Mouse (Mus musculus): ENCODE measurements around the gene Usp19.

Usp19 gene

DNA sequence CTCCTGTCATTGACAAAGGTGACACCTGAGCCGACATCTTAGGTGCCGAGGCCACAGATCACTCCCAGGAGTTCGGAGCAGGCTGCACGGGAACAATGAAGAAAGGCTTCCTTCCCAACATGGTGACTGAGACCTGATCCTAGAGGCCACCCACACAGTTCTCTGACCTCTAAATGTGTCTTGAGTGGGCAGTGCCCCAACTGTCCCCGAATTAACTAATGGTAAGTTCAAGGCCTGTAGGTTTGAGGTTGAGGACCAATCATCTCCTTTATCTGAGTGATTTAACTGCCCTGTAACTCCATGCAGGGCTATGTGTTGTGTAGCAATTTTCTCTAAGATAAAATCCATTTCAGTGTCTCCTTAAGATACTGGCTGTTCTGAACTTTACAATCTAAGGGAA, 21.0 kb upstream of the Usp19 start:
- no peak for DNase-seq (ENCODE audit: low spot score)

- no peak for DNase-seq (ENCODE audit: low spot score)
Measured at GRCm38 (mm10) chr9:108469845-108470244, 20.6 kb upstream of the Usp19 start.

GRCm38 (mm10) chr9:108474528-108474927, 15.9 kb upstream of the Usp19 start:
- DNase-seq (ENCODE audit: low spot score), result no peak

GRCm38 (mm10) chr9:108478638-108479156, 11.7 kb upstream of the Usp19 start:
- DNase-seq (ENCODE audit: low spot score), result no peak

GRCm38 (mm10) chr9:108479241-108479640, 11.2 kb upstream of the Usp19 start:
- DNase-seq (ENCODE audit: low spot score), result no peak

DNA sequence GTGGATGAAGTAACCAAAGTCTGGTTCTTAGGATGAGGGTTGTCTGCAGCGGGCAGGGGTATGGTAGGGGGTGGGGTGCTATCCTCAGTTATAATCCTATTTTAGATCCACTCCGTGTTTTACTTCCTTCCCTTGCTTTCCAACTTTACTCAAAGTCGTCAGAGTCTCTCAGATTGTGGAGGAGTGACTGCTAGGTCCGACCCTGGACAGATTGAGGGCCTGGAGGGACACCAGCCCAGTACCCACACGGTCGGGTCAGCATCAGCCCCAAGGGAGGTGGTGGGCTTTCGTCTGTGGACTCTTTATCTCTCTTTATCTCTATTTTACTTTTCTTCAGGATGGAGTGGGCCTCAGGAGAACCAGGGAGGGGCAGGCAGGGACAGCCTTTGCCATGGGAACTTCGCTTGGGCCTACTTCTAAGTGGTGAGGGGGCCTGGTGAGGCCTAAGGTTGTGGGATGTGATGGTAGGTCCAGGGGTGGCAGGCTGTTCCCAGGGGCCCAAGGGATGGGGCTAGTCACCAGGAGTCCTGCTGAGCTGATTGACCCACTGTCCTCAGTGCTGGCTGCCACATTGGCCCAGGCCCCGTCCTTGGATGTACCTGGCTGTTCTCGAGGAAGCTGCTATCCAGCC, 10.6 kb upstream of the Usp19 start, which contains the start of gene Lamb2:
TSS of gene Lamb2 (plus strand) at position 16 of the 631 bp plus-strand sequence.
- DNase-seq (ENCODE audit: low spot score), result no peak

GRCm38 (mm10) chr9:108480813-108481519, 9.4 kb upstream of the Usp19 start:
- DNase-seq (ENCODE audit: low spot score), result no peak

- no peak for DNase-seq (ENCODE audit: low spot score)
Measured at GRCm38 (mm10) chr9:108481520-108482210, 8.7 kb upstream of the Usp19 start.

GRCm38 (mm10) chr9:108483051-108483790, 7.2 kb upstream of the Usp19 start:
- no peak for DNase-seq (ENCODE audit: low spot score)

GRCm38 (mm10) chr9:108484021-108484420, 6.4 kb upstream of the Usp19 start:
- no peak for DNase-seq (ENCODE audit: low spot score)

DNA sequence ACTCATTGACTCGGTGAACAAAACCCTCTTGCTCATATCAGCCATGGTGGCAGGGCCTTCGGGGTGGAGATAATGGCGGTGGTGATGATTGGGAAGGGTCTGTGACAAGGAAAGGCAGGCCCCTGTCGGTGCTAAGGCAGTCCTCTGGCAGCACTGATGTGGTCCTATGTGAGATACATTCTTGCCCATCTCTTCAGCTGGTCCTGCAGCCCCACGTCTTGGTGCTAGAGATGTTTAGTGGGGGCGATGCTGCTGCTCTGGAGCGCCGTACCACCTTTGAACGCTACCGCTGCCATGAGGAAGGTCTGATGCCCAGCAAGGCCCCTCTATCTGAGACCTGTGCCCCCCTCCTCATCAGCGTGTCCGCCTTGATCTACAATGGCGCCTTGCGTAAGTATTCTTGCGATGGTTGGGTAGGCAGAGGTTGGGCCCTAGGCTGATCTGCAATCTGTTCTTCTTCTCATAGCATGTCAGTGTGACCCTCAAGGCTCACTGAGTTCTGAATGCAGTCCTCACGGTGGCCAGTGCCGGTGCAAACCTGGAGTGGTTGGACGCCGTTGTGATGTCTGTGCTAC, 5.0 kb upstream of the Usp19 start:
- no peak for DNase-seq (ENCODE audit: low spot score)

DNA sequence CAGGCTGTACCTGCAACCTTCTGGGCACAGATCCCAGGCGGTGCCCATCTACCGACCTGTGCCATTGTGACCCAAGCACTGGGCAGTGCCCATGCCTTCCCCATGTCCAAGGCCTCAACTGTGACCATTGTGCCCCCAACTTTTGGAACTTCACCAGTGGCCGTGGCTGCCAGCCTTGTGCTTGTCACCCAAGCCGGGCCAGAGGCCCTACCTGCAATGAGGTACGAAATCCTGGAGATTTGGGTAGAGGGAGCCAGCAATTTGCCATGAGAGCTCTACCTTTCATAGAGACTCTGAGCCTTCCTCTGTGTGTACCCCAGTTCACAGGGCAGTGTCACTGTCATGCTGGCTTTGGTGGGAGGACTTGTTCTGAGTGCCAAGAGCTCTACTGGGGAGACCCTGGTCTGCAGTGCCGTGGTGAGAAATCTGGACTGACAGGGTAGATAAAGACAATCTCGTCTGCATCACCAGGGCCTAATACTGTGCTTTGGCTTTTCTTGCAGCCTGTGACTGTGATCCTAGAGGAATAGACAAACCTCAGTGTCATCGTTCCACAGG, 3.4 kb upstream of the Usp19 start:
- no peak for DNase-seq (ENCODE audit: low spot score)

GRCm38 (mm10) chr9:108488403-108488802, 2.0 kb upstream of the Usp19 start:
- no peak for DNase-seq (ENCODE audit: low spot score)

GRCm38 (mm10) chr9:108489215-108489614, 1.2 kb upstream of the Usp19 start:
- DNase-seq (ENCODE audit: low spot score), result no peak

- DNase-seq (ENCODE audit: low spot score), result no peak
Measured at GRCm38 (mm10) chr9:108489702-108490558, 472 bp upstream of the Usp19 start.

DNA sequence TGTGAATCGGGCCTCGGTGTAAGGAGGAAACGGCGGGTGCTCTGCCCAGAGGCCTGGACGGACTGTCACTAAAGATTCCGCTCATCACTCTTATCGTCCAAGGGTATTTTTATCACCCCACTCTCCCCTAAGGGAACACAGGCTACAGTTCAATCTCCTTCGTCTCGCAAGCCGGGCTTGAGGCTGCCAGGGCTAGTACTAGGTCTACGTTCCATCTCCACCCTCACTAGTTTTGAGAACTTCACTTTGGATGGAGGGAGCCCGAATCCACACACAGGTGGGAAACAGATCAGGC, 831 bp downstream of the Usp19 start:
- DNase-seq (ENCODE audit: low spot score), result no peak

GRCm38 (mm10) chr9:108492043-108492750, 1.8 kb downstream of the Usp19 start:
- DNase-seq (ENCODE audit: low spot score), result no peak

GRCm38 (mm10) chr9:108493246-108493645, 2.8 kb downstream of the Usp19 start:
- no peak for DNase-seq (ENCODE audit: low spot score)

DNA sequence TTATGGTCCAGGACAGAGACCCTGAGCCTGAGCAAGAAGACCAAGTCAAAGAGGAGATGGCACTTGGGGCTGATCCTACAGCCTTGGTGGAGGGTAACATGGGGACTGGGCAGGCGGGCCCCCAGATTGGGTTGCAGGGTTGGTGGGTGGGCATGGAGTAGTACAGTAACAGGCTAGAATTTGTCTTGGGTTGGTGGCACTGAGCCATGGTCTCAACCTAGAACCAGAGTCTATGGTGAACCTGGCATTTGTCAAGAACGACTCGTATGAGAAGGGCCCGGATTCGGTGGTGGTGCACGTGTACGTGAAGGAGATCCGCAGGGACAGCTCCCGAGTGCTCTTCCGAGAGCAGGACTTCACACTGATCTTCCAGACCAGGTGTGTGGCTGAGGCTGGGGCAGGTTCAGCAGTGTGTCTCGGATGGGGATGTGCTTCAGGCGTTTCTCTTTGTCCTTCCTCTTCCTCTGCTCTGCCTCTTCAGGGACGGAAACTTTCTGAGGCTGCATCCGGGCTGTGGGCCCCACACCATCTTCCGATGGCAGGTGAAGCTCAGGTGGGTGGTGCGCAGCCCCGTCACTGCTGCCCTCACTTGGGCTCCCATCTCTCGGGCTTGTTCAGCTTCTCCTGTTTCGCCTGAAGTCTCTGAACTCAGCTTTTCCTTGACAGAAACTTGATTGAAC, 3.9 kb downstream of the Usp19 start:
- no peak for DNase-seq (ENCODE audit: low spot score)

DNA sequence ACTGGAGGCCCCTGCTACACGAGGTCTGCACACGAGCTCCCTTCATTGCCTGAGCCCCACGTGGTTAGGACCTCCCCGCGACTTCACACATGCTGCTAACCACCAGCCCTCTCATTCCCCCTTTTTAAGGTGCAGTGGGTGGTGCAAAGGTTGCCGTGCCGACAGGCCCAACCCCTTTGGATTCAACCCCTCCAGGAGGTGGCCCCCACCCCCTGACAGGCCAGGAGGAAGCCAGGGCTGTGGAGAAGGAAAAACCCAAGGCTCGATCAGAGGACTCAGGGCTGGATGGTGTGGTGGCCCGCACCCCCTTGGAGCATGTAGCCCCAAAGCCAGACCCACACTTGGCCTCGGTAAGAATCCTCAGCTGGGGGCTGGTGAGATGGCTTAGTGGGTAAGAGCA, 4.5 kb downstream of the Usp19 start:
- no peak for DNase-seq (ENCODE audit: low spot score)
